Mouse (Mus musculus) intestine, embryonic 14.5 days (tissue): ENCODE results near the gene Myo16. TPM values are rescaled to one million over a fixed set of nuclear protein-coding genes. Genes with fewer than 3 reads are reported as not detected.

ENCODE experiments used
- ATAC-seq: fragments of 200-750 bp; cut with Nextera tagmentation; replicated peaks from 2 replicates; pipeline ENCODE4 v1.8.0; 2017; ENCODE audit warnings: low read depth, moderate number of reproducible peaks, moderate TSS enrichment, moderate library complexity; ENCODE audit not compliant: low FRiP score, low TSS enrichment
- DNase-seq: peaks from one replicate; pipeline ENCODE4 v3.0.0-alpha.2; 2018; ENCODE audit warnings: low spot score
- H3K27ac ChIP-seq: fragments of 300-500 bp; sonication (generic); 2 replicates; pipeline ENCODE4 v1.5.1; 2014; ENCODE audit warnings: low read depth, mild to moderate bottlenecking, control low read depth
- H3K27me3 ChIP-seq: fragments of 300-500 bp; sonication (generic); replicated peaks from 2 replicates; pipeline ENCODE4 v1.6.1; 2014; ENCODE audit warnings: low read length, control low read depth; ENCODE audit not compliant: control insufficient read depth, insufficient read depth
- H3K36me3 ChIP-seq: fragments of 300-500 bp; sonication (generic); 2 replicates; pipeline ENCODE4 v1.6.1; 2014; ENCODE audit warnings: low read length, control low read depth; ENCODE audit not compliant: control insufficient read depth, insufficient read depth
- H3K4me1 ChIP-seq: fragments of 300-500 bp; sonication (generic); replicated peaks from 2 replicates; pipeline ENCODE4 v1.6.1; 2014; ENCODE audit warnings: low read length, control low read depth, mixed read lengths; ENCODE audit not compliant: control insufficient read depth, insufficient read depth
- H3K4me2 ChIP-seq: fragments of 300-500 bp; sonication (generic); 2 replicates; pipeline ENCODE4 v1.6.1; 2014; ENCODE audit warnings: low read length
- H3K4me3 ChIP-seq: fragments of 300-500 bp; sonication (generic); 2 replicates; pipeline ENCODE4 v1.5.1; 2014; ENCODE audit warnings: low read depth, low read length, control low read depth, mixed read lengths
- H3K9ac ChIP-seq: fragments of 300-500 bp; sonication (generic); 2 replicates; pipeline ENCODE4 v1.6.1; 2014; ENCODE audit warnings: mild to moderate bottlenecking, low read length
- H3K9me3 ChIP-seq: fragments of 300-500 bp; sonication (generic); 2 replicates; pipeline ENCODE4 v1.6.1; 2016; ENCODE audit warnings: low read length, control low read depth; ENCODE audit not compliant: control insufficient read depth
- WGBS: fragments of 180-500 bp; shearing (Covaris S2); extraction: QIAGEN DNeasy Blood & Tissue Kit; methylation state at CpG from one replicate; pipeline ENCODE4 v1.1.7; 2014; 5-methylcytosine and 5-hydroxymethylcytosine counted together
- polyA plus RNA-seq: library from polyadenylated mRNA; unstranded; fragments of >200 nt; fragmentation: Nextera tagmentation; extraction: Ambion mirVana; gene quantifications from 2 replicates; pipeline ENCODE4 v1.2.1, GENCODE M21; 2014

Myo16 gene
- polyA plus RNA-seq, 1 experiment from 2014 or later = 0.26 TPM

DNA sequence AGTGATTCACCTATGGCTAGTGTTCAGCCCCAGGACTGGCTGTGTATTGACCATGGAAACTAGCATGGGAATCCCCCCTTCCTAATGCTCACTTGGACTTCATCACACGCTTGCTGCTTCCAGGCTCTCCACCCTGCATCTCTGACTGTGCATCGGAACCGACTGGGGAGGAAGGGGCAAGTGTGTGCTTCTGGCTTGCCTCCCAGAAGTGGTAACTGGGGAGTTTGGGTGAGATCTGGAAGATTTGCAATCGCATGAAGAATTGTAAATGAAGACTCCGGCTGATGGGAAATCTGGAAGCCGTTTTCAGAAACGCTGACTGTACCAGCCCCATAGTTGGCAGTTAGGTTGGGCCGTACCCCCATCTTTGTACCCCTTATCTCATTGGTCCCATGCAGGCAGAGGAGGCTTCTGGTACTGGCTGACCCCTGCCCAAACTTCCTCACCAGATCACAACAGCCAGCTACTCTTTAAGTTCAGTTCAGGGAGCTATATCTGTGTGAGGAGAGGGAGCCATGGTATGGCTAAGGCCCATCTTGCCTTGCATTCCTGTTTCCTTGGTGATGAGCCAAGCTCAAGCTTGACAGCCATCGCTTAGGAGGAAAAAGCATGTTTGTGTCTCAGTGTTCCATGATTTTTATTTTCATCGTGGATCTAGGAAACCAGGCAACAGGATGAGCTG lies 336.2 kb downstream of the Myo16 start:
- Histone ChIP-seq H3K4me3 (no peak overlapping the region), H3K27ac (no peak overlapping the region), H3K9me3 (no peaks in the 10 kb centered on the region), H3K4me2 (no peak overlapping the region), H3K4me1 (no peaks in the 10 kb centered on the region), H3K36me3 (no peaks in the 10 kb centered on the region), H3K9ac (no peak overlapping the region), H3K27me3 (no peaks in the 10 kb centered on the region)
- 82% methylated on average over 10 of the region's 10 CpGs for WGBS
- ATAC-seq = no peak
- DNase-seq = no peak

DNA sequence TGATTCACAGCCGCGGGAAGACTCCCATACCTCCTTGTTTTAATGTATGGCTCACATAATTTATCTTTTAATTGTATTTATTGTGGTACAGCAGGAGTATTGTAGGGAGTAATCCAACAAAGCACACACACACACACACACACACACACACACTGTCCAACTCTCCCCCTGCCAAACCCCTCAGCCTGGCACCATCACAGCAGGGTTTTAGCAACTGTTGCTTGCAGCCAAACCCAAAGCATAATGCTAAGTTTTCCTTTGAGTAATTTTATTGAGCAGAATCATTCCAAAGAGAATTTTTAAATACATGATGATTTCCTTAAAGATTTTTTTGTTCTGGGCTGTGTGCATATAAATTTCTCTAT lies 336.7 kb downstream of the Myo16 start:
- no peaks in the 10 kb centered on the region for H3K27me3 ChIP-seq
- 80% methylated on average over 2 of the region's 2 CpGs for WGBS
- H3K36me3 ChIP-seq = no peaks in the 10 kb centered on the region
- no peak overlapping the region for H3K4me3 ChIP-seq
- DNase-seq (no peak), ATAC-seq (no peak)
- H3K27ac ChIP-seq = no peak overlapping the region
- H3K9me3 ChIP-seq = no peaks in the 10 kb centered on the region
- no peak overlapping the region for H3K4me2 ChIP-seq
- H3K4me1 ChIP-seq = no peaks in the 10 kb centered on the region
- H3K9ac ChIP-seq = no peak overlapping the region

DNA sequence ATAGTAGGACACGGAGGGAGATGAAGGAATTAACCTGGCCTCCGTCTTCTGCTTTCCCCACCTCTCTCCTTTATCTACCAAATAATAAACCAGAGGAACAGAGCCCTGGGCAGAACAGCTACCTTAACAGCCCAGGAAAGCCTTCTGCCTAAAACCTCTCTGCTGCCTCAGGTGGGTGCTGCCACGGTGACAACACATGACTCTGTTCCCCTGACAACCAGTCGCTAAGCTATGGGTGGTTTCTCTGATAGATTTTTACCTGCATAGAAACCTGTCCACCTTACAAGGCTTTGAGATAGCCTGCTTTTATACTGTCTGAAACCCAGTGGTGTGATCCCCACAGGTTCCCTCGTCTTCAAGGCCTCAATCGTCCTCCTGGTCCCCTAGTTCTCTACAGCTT lies 337.2 kb downstream of the Myo16 start:
- H3K27ac ChIP-seq = no peak overlapping the region
- H3K4me1 ChIP-seq = no peaks in the 10 kb centered on the region
- ATAC-seq (no peak), DNase-seq (no peak)
- H3K36me3 ChIP-seq = no peaks in the 10 kb centered on the region
- no peak overlapping the region for H3K4me3 ChIP-seq
- WGBS = 77% methylated on average over 6 of the region's 6 CpGs
- no peak overlapping the region for H3K9ac ChIP-seq
- H3K9me3 ChIP-seq = no peaks in the 10 kb centered on the region
- no peaks in the 10 kb centered on the region for H3K27me3 ChIP-seq
- no peak overlapping the region for H3K4me2 ChIP-seq

DNA sequence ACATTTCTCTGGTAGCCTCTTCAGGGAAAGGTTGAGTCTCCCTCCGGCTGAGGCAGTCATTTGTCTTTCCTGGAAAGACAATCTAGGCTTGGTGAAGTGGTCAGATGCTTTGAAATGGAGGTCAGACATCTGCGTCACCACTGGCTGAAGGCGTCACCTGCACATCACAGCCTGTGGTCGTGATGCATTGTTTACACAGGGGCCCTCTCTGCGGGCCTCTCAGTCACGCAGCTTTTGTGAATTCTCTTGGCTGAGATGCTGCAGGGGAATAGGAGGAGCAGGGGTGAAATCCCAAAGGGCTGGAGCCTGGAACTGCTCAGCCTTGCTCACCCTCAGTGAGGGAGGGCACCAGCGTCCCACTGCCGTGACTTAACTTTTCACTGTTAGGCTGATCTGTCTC lies 346.1 kb downstream of the Myo16 start:
- H3K4me2 ChIP-seq = no peak overlapping the region
- no peaks in the 10 kb centered on the region for H3K9me3 ChIP-seq
- no peak overlapping the region for H3K27ac ChIP-seq
- ATAC-seq (no peak), DNase-seq (no peak)
- H3K4me3 ChIP-seq = no peak overlapping the region
- no peaks in the 10 kb centered on the region for H3K36me3 ChIP-seq
- no peak overlapping the region for H3K9ac ChIP-seq
- H3K27me3 ChIP-seq = no peaks in the 10 kb centered on the region
- no peaks in the 10 kb centered on the region for H3K4me1 ChIP-seq
- 19% methylated on average over 8 of the region's 8 CpGs for WGBS

DNA sequence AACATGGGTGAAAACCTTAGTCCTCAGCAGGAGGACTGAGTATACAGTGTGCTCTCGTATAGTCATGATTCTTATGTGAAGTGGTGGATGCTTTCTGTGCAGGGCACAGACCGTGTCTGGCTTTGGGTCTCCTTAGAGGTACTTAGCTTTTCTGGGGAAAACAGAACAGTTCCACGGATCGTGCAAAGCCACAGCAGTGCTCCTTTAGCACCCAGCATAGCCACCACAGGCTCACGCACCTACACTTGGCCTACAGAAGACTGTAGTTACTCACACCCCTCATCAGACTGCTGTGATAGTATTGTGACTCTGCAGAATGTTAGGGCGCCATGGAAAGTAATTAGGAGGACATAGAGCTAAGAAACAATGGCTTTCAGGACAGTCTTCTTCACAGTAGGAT lies 346.8 kb downstream of the Myo16 start:
- Histone ChIP-seq H3K9me3 (no peaks in the 10 kb centered on the region), H3K27ac (no peak overlapping the region), H3K4me1 (no peaks in the 10 kb centered on the region), H3K27me3 (no peaks in the 10 kb centered on the region), H3K4me3 (no peak overlapping the region), H3K9ac (no peak overlapping the region), H3K4me2 (no peak overlapping the region), H3K36me3 (no peaks in the 10 kb centered on the region)
- DNase-seq = no peak
- WGBS = 78% methylated on average over 6 of the region's 6 CpGs
- ATAC-seq = no peak

DNA sequence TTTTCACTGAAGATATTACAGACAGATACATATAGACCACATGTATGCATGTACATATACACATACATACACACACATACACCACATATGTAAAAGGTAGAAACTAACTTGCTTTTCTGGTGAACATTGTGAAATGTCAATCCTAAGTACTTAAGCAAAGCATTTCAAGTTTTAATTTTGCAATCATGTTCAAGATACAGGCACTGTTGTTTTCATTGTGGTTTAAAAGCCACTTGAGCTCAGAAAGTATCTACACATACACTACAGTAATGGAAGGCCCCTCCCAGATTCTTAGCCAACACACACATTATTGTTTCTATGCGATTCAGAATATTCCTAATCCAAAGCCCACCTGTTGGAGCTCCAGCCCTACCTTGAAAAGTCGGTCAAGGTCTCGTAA lies 348.0 kb downstream of the Myo16 start:
- ATAC-seq = no peak
- DNase-seq = no peak
- Histone ChIP-seq H3K27me3 (no peaks in the 10 kb centered on the region), H3K9me3 (no peaks in the 10 kb centered on the region), H3K4me1 (no peaks in the 10 kb centered on the region), H3K9ac (no peak overlapping the region), H3K4me3 (no peak overlapping the region), H3K27ac (no peak overlapping the region), H3K4me2 (no peak overlapping the region), H3K36me3 (no peaks in the 10 kb centered on the region)
- 93% methylated on average over 3 of the region's 3 CpGs for WGBS

DNA sequence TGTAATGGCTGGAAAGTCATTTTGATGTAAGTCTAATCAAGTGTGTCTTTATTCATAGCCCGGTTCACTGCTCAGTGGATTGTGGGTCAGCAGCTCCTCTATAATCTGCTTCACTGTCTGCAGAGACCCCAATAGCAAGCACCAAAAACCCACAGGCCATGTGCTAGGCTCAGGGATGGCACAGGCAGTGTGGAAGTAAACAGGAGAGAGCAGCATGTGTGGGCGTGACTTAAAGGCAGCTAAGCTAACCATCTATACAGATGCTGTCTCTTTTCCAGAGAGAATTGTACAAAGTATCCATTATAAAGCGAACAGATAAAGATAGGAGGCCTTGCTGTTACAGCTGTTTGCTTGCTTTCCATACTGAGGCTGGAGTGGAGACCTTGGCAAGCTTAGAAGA lies 358.4 kb downstream of the Myo16 start:
- H3K4me3 ChIP-seq = no peak overlapping the region
- H3K9me3 ChIP-seq = no peaks in the 10 kb centered on the region
- DNase-seq (no peak), ATAC-seq (no peak)
- H3K4me2 ChIP-seq = no peak overlapping the region
- no peak overlapping the region for H3K9ac ChIP-seq
- no peak overlapping the region for H3K27ac ChIP-seq
- H3K36me3 ChIP-seq = no peaks in the 10 kb centered on the region
- H3K4me1 ChIP-seq = no peaks in the 10 kb centered on the region
- 76% methylated on average over 3 of the region's 3 CpGs for WGBS
- H3K27me3 ChIP-seq = no peaks in the 10 kb centered on the region

DNA sequence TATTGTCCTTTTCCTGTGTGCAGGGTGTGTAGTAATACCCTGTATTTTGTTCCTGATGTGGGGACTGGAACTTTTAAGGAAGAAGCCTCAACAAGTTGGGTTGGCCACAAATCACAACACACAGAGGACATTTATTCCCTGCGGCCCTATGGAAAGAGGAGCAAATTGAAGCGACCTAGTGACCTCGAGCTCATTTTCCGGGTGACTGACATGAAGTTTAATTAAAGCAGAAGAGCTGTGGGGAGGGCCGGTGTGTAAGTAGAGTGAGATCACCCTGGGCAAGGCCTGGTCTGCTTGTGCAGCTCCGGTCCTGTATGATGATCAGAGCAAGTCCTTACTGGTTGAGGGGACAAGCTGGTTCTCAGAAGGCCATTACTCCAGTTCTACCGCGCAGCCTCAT lies 363.7 kb downstream of the Myo16 start:
- DNase-seq = no peak
- Histone ChIP-seq H3K4me2 (no peak overlapping the region), H3K27ac (no peak overlapping the region), H3K27me3 (no peaks in the 10 kb centered on the region), H3K9ac (no peak overlapping the region), H3K36me3 (no peaks in the 10 kb centered on the region), H3K9me3 (no peaks in the 10 kb centered on the region), H3K4me1 (no peaks in the 10 kb centered on the region), H3K4me3 (no peak overlapping the region)
- no peak for ATAC-seq
- 84% methylated on average over 8 of the region's 8 CpGs for WGBS

DNA sequence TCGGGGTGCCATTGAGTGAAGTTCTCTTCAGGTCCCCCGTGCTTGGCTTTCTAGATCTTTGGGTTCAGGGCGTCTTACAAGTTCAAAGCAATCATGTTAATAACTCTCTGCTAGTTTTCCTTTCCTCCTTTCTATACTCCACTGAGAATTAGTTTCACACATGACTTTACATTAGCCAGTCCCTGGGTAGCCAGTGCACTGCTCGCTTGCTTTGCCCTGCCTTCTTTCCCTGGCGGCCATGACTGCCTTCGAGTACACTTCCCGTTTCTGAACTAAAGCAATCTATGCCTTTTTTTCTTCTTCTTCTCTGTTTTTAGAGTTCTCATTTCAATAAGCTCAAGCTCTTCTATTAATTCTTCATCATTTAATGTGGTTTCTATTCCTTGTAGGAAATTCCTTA lies 365.6 kb downstream of the Myo16 start:
- H3K4me2 ChIP-seq = no peak overlapping the region
- no peaks in the 10 kb centered on the region for H3K27me3 ChIP-seq
- DNase-seq (no peak), ATAC-seq (no peak)
- H3K9me3 ChIP-seq = no peaks in the 10 kb centered on the region
- H3K4me3 ChIP-seq = no peak overlapping the region
- H3K27ac ChIP-seq = no peak overlapping the region
- H3K4me1 ChIP-seq = no peaks in the 10 kb centered on the region
- 78% methylated on average over 7 of the region's 7 CpGs for WGBS
- no peak overlapping the region for H3K9ac ChIP-seq
- no peaks in the 10 kb centered on the region for H3K36me3 ChIP-seq
